Mouse (Mus musculus): ENCODE data around the gene Ccn5. TPM values are rescaled to one million over a fixed set of nuclear protein-coding genes. Genes with fewer than 3 reads are reported as not detected.

The Ccn5 gene
- polyA plus RNA-seq, 1 experiment from 2014 or later = 0.28 TPM

GRCm38 (mm10) chr2:163809704-163810103 lies 11.0 kb upstream of the Ccn5 start:
- H3K4me3 ChIP-seq = no peak overlapping the region
- 54% methylated on average over 7 of the region's 7 CpGs for WGBS
- H3K4me1 ChIP-seq = 0 out of 2 replicates have a peak, but pooled peaks cover 7% of the 10 kb centered on the region
- H3K36me3 ChIP-seq = no peaks in the 10 kb centered on the region
- H3K27ac ChIP-seq = no peak overlapping the region
- DNase-seq (ENCODE audit: low spot score) = no peak
- no peaks in the 10 kb centered on the region for H3K9me3 ChIP-seq
- H3K27me3 ChIP-seq (ENCODE audit: insufficient read depth, poor library complexity, severe bottlenecking) = no peaks in the 10 kb centered on the region

- 58% methylated on average over 5 of the region's 5 CpGs for WGBS
- Histone ChIP-seq H3K9me3 (no peaks in the 10 kb centered on the region), H3K4me3 (no peak overlapping the region), H3K27me3 (ENCODE audit: insufficient read depth, poor library complexity, severe bottlenecking) (no peaks in the 10 kb centered on the region), H3K36me3 (no peaks in the 10 kb centered on the region), H3K4me1 (0 out of 2 replicates have a peak, but pooled peaks cover 7% of the 10 kb centered on the region), H3K27ac (no peak overlapping the region)
- no peak for DNase-seq (ENCODE audit: low spot score)
Measured at GRCm38 (mm10) chr2:163813077-163813476, 7.6 kb upstream of the Ccn5 start.

- no peak for DNase-seq (ENCODE audit: low spot score)
- Histone ChIP-seq H3K27ac (no peak overlapping the region), H3K27me3 (ENCODE audit: insufficient read depth, poor library complexity, severe bottlenecking) (no peaks in the 10 kb centered on the region), H3K4me3 (no peak overlapping the region), H3K4me1 (0 out of 2 replicates have a peak, but pooled peaks cover 7% of the 10 kb centered on the region), H3K36me3 (no peaks in the 10 kb centered on the region), H3K9me3 (no peaks in the 10 kb centered on the region)
- 80% methylated on average over 9 of the region's 9 CpGs for WGBS
Measured at GRCm38 (mm10) chr2:163814739-163815465, 5.8 kb upstream of the Ccn5 start.

GRCm38 (mm10) chr2:163823248-163823647 lies 2.6 kb downstream of the Ccn5 start:
- 0 out of 2 replicates have a peak overlapping the region, but pooled peaks have one; percentile 16 for H3K27ac ChIP-seq
- no peaks in the 10 kb centered on the region for H3K9me3 ChIP-seq
- peaks cover 12% of the 10 kb centered on the region; the same call in 1 of the 2 replicates for H3K27me3 ChIP-seq (ENCODE audit: insufficient read depth, poor library complexity, severe bottlenecking)
- peak overlapping the region; percentile 38; the same call in 1 of the 2 replicates for H3K4me3 ChIP-seq
- peaks cover 14% of the 10 kb centered on the region; the same call in 1 of the 2 replicates for H3K4me1 ChIP-seq
- no peak for DNase-seq (ENCODE audit: low spot score)
- 4% methylated on average over 4 of the region's 4 CpGs for WGBS
- H3K36me3 ChIP-seq = no peaks in the 10 kb centered on the region

- Histone ChIP-seq H3K4me1 (peaks cover 14% of the 10 kb centered on the region; the same call in 1 of the 2 replicates), H3K27me3 (ENCODE audit: insufficient read depth, poor library complexity, severe bottlenecking) (peaks cover 16% of the 10 kb centered on the region; the same call in 1 of the 2 replicates), H3K9me3 (no peaks in the 10 kb centered on the region), H3K36me3 (no peaks in the 10 kb centered on the region), H3K4me3 (peak overlapping the region; percentile 38), H3K27ac (0 out of 2 replicates have a peak overlapping the region, but pooled peaks have one; percentile 16)
- WGBS = 22% methylated on average over 11 of the region's 11 CpGs
- no peak for DNase-seq (ENCODE audit: low spot score)
Measured at GRCm38 (mm10) chr2:163823771-163824170, 3.1 kb downstream of the Ccn5 start.

GRCm38 (mm10) chr2:163825861-163826260 lies 5.2 kb downstream of the Ccn5 start:
- Histone ChIP-seq H3K9me3 (no peaks in the 10 kb centered on the region), H3K4me3 (no peak overlapping the region), H3K27me3 (ENCODE audit: insufficient read depth, poor library complexity, severe bottlenecking) (peaks cover 13% of the 10 kb centered on the region; the same call in 1 of the 2 replicates), H3K27ac (no peak overlapping the region), H3K4me1 (peaks cover 14% of the 10 kb centered on the region; the same call in 1 of the 2 replicates), H3K36me3 (no peaks in the 10 kb centered on the region)
- WGBS = 89% methylated on average over 1 of the region's 1 CpGs
- no peak for DNase-seq (ENCODE audit: low spot score)

DNA sequence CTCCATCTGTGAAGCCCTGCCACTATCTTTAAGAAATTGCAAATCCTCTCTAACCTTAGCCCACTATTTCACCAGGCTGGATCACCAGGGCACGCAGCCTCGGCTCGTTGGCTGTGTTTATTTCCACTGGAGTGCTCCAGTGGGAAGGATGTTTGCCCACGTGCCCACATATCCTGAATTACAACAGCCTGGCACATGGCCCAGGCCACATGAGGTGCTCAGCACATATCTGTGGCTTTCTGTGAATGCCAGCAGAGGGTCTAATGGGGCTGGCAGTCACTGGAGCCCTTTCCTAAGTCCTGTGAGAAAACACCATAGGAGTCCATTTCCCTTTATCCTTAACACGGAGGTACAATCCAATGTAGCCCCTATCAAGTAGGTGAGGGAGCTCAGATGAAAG lies 5.8 kb downstream of the Ccn5 start:
- no peaks in the 10 kb centered on the region for H3K9me3 ChIP-seq
- no peak overlapping the region for H3K4me3 ChIP-seq
- peaks cover 8% of the 10 kb centered on the region; the same call in 1 of the 2 replicates for H3K27me3 ChIP-seq (ENCODE audit: insufficient read depth, poor library complexity, severe bottlenecking)
- DNase-seq (ENCODE audit: low spot score) = no peak
- H3K4me1 ChIP-seq = peaks cover 14% of the 10 kb centered on the region; the same call in 1 of the 2 replicates
- no peaks in the 10 kb centered on the region for H3K36me3 ChIP-seq
- no peak overlapping the region for H3K27ac ChIP-seq
- 82% methylated on average over 5 of the region's 5 CpGs for WGBS

DNA sequence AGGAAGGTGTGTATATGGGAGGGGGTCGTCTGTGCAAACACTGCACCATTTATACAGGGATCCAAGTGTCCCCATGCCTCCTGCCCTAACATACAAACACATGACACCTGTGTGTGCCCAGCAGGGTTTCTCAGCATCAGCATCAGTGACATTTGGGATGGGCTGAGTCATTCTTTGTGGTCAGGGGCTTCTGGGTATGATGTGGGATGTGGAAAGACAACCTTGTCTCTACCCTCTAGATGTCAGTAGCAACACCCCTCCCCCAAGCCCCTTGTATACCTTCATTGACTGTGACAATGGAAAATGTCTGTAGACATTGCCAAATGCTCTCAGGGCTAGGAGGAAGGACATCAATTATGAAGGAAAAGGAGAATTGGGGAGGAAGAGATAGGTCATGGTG lies 10.5 kb downstream of the Ccn5 start:
- H3K27ac ChIP-seq = no peak overlapping the region
- H3K36me3 ChIP-seq = no peaks in the 10 kb centered on the region
- H3K9me3 ChIP-seq = no peaks in the 10 kb centered on the region
- H3K27me3 ChIP-seq (ENCODE audit: insufficient read depth, poor library complexity, severe bottlenecking) = peaks cover 5% of the 10 kb centered on the region; the same call in 1 of the 2 replicates
- 48% methylated on average over 1 of the region's 1 CpGs for WGBS
- no peak for DNase-seq (ENCODE audit: low spot score)
- 0 out of 2 replicates have a peak, but pooled peaks cover 5% of the 10 kb centered on the region for H3K4me1 ChIP-seq
- no peak overlapping the region for H3K4me3 ChIP-seq

- WGBS = 17% methylated on average over 9 of the region's 9 CpGs
- Histone ChIP-seq H3K4me3 (no peak overlapping the region), H3K36me3 (no peaks in the 10 kb centered on the region), H3K27ac (no peak overlapping the region), H3K27me3 (ENCODE audit: insufficient read depth, poor library complexity, severe bottlenecking) (peaks cover 3% of the 10 kb centered on the region; the same call in 1 of the 2 replicates), H3K4me1 (no peaks in the 10 kb centered on the region), H3K9me3 (no peaks in the 10 kb centered on the region)
- DNase-seq (ENCODE audit: low spot score) = peak; percentile 84
Measured at GRCm38 (mm10) chr2:163838043-163838442, 17.4 kb downstream of the Ccn5 start.

- DNase-seq (ENCODE audit: low spot score) = no peak
- Histone ChIP-seq H3K4me1 (no peaks in the 10 kb centered on the region), H3K4me3 (no peak overlapping the region), H3K9me3 (no peaks in the 10 kb centered on the region), H3K27ac (no peak overlapping the region), H3K36me3 (no peaks in the 10 kb centered on the region), H3K27me3 (ENCODE audit: insufficient read depth, poor library complexity, severe bottlenecking) (peaks cover 3% of the 10 kb centered on the region; the same call in 1 of the 2 replicates)
- 58% methylated on average over 6 of the region's 6 CpGs for WGBS
Measured at GRCm38 (mm10) chr2:163839519-163839918, 18.9 kb downstream of the Ccn5 start.

DNA sequence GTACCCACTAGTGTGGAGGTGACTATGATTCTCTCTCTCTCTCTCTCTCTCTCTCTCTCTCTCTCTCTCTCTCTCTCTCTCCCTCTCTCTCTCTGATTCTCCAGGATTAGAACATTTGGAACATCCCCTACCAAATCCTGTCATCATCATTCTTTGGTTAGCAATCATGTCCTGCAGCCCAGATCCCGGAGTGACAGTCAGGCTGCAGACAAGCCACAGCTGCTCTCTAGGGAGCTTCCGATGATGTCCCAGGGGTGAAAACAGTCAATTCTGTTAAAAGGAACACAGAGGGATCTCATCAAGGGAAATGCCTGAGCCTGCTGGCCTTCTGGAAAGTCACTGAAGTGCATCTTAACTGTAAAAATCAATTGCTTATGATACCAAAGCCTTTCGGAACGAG lies 21.4 kb downstream of the Ccn5 start:
- peaks cover 3% of the 10 kb centered on the region; the same call in 1 of the 2 replicates for H3K27me3 ChIP-seq (ENCODE audit: insufficient read depth, poor library complexity, severe bottlenecking)
- no peak for DNase-seq (ENCODE audit: low spot score)
- no peaks in the 10 kb centered on the region for H3K4me1 ChIP-seq
- H3K4me3 ChIP-seq = no peak overlapping the region
- H3K27ac ChIP-seq = no peak overlapping the region
- WGBS = 63% methylated on average over 4 of the region's 4 CpGs
- H3K36me3 ChIP-seq = no peaks in the 10 kb centered on the region
- no peaks in the 10 kb centered on the region for H3K9me3 ChIP-seq

DNA sequence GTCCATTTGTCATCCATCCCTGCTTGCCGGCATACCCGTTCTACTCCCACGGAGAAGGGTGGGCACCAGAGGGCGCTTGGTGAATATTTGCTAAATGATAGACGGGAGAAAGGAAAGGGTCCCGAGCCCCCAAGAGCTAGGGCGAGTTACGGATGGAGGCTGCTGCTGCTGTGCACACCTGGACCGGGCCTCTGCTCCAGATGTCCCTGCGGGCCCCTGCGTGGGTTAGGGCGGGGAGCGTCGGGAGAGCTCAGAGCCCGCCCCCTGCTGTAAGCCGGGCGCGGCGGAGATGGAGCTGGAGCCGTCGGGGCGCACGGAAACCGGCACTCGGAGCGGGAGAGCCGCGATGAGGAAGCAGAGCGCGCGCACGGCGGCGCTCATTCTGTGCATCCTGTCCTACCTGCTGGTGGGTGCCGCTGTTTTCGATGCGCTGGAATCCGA lies 32.8 kb downstream of the Ccn5 start, which contains the start of gene Kcnk15:
Gene Kcnk15 (plus strand): TSS at position 191 of the 441 bp plus-strand sequence.
- peaks cover 12% of the 10 kb centered on the region for H3K4me1 ChIP-seq
- WGBS = 2% methylated on average over 38 of the region's 38 CpGs
- peaks cover 94% of the 10 kb centered on the region for H3K27me3 ChIP-seq (ENCODE audit: insufficient read depth, poor library complexity, severe bottlenecking)
- H3K4me3 ChIP-seq = peak within 1 kb of the TSS; percentile 42
- DNase-seq (ENCODE audit: low spot score) = no peak
- H3K9me3 ChIP-seq = no peaks in the 10 kb centered on the region
- H3K36me3 ChIP-seq = no peaks in the 10 kb centered on the region
- H3K27ac ChIP-seq = no peak within 1 kb of the TSS

DNA sequence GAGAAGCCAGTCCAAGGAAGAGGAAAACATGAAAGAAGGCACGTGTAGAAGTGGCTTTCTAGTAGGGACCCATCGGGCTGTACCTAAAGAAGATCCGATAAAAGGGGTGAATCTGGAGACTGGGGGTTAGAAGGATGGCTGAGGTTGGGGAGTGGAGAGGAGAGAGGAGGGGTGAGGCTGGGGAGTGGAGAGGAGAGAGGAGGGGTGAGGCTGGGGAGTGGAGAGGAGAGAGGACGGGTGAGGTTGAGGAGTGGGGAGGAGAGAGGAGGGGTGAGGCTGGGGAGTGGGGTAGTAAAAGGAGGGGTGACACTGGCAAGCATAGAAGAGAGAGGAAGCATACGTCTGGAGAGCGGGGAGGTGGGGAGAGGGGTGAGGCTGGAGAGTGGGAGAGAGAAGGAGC lies 36.6 kb downstream of the Ccn5 start:
- Histone ChIP-seq H3K36me3 (no peaks in the 10 kb centered on the region), H3K4me3 (no peak overlapping the region), H3K9me3 (no peaks in the 10 kb centered on the region), H3K4me1 (peaks cover 16% of the 10 kb centered on the region), H3K27me3 (ENCODE audit: insufficient read depth, poor library complexity, severe bottlenecking) (peaks cover 100% of the 10 kb centered on the region), H3K27ac (no peak overlapping the region)
- WGBS = 78% methylated on average over 6 of the region's 6 CpGs
- DNase-seq (ENCODE audit: low spot score) = no peak

Data from heart, embryonic 10.5 days (tissue).